Mouse (Mus musculus) testis, adult 2 months (tissue): Measurements from ENCODE around the gene Rab20. TPM values are rescaled to one million over a fixed set of nuclear protein-coding genes. Genes with fewer than 3 reads are reported as not detected.

ENCODE experiments used
- H3K27ac ChIP-seq: fragments of 200-500 bp; 2 replicates; pipeline ENCODE4 v1.5.1; 2012; ENCODE audit warnings: low read depth, low read length; ENCODE audit not compliant: control insufficient read depth, insufficient read depth
- H3K27me3 ChIP-seq: fragments of 200-500 bp; 2 replicates; pipeline ENCODE4 v1.6.1; 2012; ENCODE audit warnings: mild to moderate bottlenecking, low read length, moderate library complexity; ENCODE audit not compliant: control insufficient read depth, insufficient read depth
- H3K36me3 ChIP-seq: fragments of 200-500 bp; 2 replicates; pipeline ENCODE4 v1.6.1; 2012; ENCODE audit warnings: mild to moderate bottlenecking, low read length; ENCODE audit not compliant: control insufficient read depth, insufficient read depth
- H3K4me1 ChIP-seq: fragments of 200-500 bp; 2 replicates; pipeline ENCODE4 v1.6.1; 2012; ENCODE audit warnings: low read length; ENCODE audit not compliant: control insufficient read depth, insufficient read depth
- H3K4me3 ChIP-seq: fragments of 200-500 bp; 2 replicates; pipeline ENCODE4 v1.5.1; 2012; ENCODE audit warnings: low read depth, mild to moderate bottlenecking, low read length, moderate library complexity, mixed read lengths; ENCODE audit not compliant: control insufficient read depth
- CTCF ChIP-seq: fragments of 200-500 bp; IDR thresholded peaks from 2 replicates; pipeline ENCODE4 v1.5.1; 2012; ENCODE audit warnings: low read depth, mild to moderate bottlenecking, inconsistent platforms, low read length, moderate library complexity; ENCODE audit not compliant: control insufficient read depth, insufficient read depth, insufficient replicate concordance
- POLR2A ChIP-seq: fragments of 200-500 bp; IDR thresholded peaks from 2 replicates; pipeline ENCODE4 v1.6.1; 2012; ENCODE audit warnings: low read depth, mild to moderate bottlenecking, inconsistent platforms, low read length, moderate library complexity; ENCODE audit not compliant: control insufficient read depth
- polyA plus RNA-seq: library from polyadenylated mRNA; depleted of rRNA; stranded (reverse); fragments of >200 nt; gene quantifications from 2 replicates; pipeline ENCODE4 v1.2.3, GENCODE M21; 2012

The Rab20 gene
- polyA plus RNA-seq, 1 experiment, result 22.8 TPM

GRCm38 (mm10) chr8:11437862-11438261 is 40.6 kb downstream of the Rab20 start:
- H3K4me1 ChIP-seq, result no peaks in the 10 kb centered on the region
- H3K4me3 ChIP-seq, result no peak overlapping the region
- H3K27me3 ChIP-seq, result no peaks in the 10 kb centered on the region
- H3K36me3 ChIP-seq, result no peaks in the 10 kb centered on the region
- TF ChIP-seq CTCF, result no peak
- TF ChIP-seq POLR2A, result no peak
- H3K27ac ChIP-seq, result no peak overlapping the region

- Histone ChIP-seq H3K4me3 (no peak overlapping the region), H3K27ac (no peak overlapping the region), H3K36me3 (no peaks in the 10 kb centered on the region), H3K27me3 (no peaks in the 10 kb centered on the region), H3K4me1 (no peaks in the 10 kb centered on the region)
- peak; percentile 82; the same call in 1 of the 2 replicates for TF ChIP-seq CTCF
- no peak for TF ChIP-seq POLR2A
Measured at GRCm38 (mm10) chr8:11430688-11431087, 47.8 kb downstream of the Rab20 start.

GRCm38 (mm10) chr8:11423091-11423490 is 55.4 kb downstream of the Rab20 start:
- Histone ChIP-seq H3K4me3 (no peak overlapping the region), H3K27me3 (no peaks in the 10 kb centered on the region), H3K36me3 (no peaks in the 10 kb centered on the region), H3K27ac (no peak overlapping the region), H3K4me1 (no peaks in the 10 kb centered on the region)
- TF ChIP-seq POLR2A (no peak), CTCF (no peak)

- Histone ChIP-seq H3K27ac (no peak overlapping the region), H3K4me1 (no peaks in the 10 kb centered on the region), H3K4me3 (no peak overlapping the region), H3K27me3 (no peaks in the 10 kb centered on the region), H3K36me3 (no peaks in the 10 kb centered on the region)
- TF ChIP-seq POLR2A, result no peak
- no peak for TF ChIP-seq CTCF
Measured at GRCm38 (mm10) chr8:11421968-11422367, 56.5 kb downstream of the Rab20 start.

- H3K4me3 ChIP-seq, result no peak overlapping the region
- no peaks in the 10 kb centered on the region for H3K36me3 ChIP-seq
- no peaks in the 10 kb centered on the region for H3K4me1 ChIP-seq
- no peak overlapping the region for H3K27ac ChIP-seq
- TF ChIP-seq CTCF (peak; percentile 75), POLR2A (no peak)
- no peaks in the 10 kb centered on the region for H3K27me3 ChIP-seq
Measured at GRCm38 (mm10) chr8:11421105-11421504, 57.4 kb downstream of the Rab20 start.

- Histone ChIP-seq H3K36me3 (no peaks in the 10 kb centered on the region), H3K4me3 (no peak overlapping the region), H3K4me1 (no peaks in the 10 kb centered on the region), H3K27ac (no peak overlapping the region), H3K27me3 (no peaks in the 10 kb centered on the region)
- TF ChIP-seq CTCF (peak; percentile 58; the same call in 1 of the 2 replicates), POLR2A (no peak)
Measured at GRCm38 (mm10) chr8:11419645-11420044, 58.9 kb downstream of the Rab20 start.

- Histone ChIP-seq H3K36me3 (no peaks in the 10 kb centered on the region), H3K4me1 (no peaks in the 10 kb centered on the region), H3K4me3 (no peak overlapping the region), H3K27ac (no peak overlapping the region), H3K27me3 (no peaks in the 10 kb centered on the region)
- TF ChIP-seq POLR2A (no peak), CTCF (no peak)
Measured at GRCm38 (mm10) chr8:11419232-11419631, 59.3 kb downstream of the Rab20 start.

- Histone ChIP-seq H3K36me3 (no peaks in the 10 kb centered on the region), H3K27me3 (no peaks in the 10 kb centered on the region), H3K4me1 (no peaks in the 10 kb centered on the region), H3K4me3 (no peak overlapping the region), H3K27ac (no peak overlapping the region)
- TF ChIP-seq POLR2A, result no peak
- TF ChIP-seq CTCF, result no peak
Measured at GRCm38 (mm10) chr8:11417762-11418161, 60.7 kb downstream of the Rab20 start.
